ENCODE assay signal across 8 mouse cellular contexts in genomic region chrX:6399626-6400397, GRCm38 (mm10). TPM values are rescaled to one million over a fixed set of nuclear protein-coding genes. Genes with fewer than 3 reads are reported as not detected.
A peak's percentile ranks its signal among the peaks of the same experiment; 100 is the strongest.
DNase-seq lines count a peak whose midpoint lies in the region; ATAC-seq and TF ChIP-seq lines count a peak whose summit lies in the region.

Gene Shroom4, plus strand, starts transcription at chrX:6399854.

- DNase-seq in ES-E14 (ENCODE audit: low read depth, low spot score): peak; percentile 56
- DNase-seq in cerebellum, adult 11 months: peak; percentile 8
- DNase-seq in heart, postnatal 14 days: peak; percentile 48 to 73
- DNase-seq in kidney, postnatal 4 days: peak; percentile 82 to 83
- DNase-seq in urinary bladder, postnatal 25 days (ENCODE audit: low spot score): peak; percentile 24

- peaks cover 0 to 3% of the 10 kb centered on the region in 2 experiments; a peak in 1 of 4 replicates for H3K4me1 ChIP-seq in ES-E14 (ENCODE audit: control insufficient read depth in 2 of 2, insufficient read depth in 2 of 2, low read length in 2 of 2, poor library complexity in 1 of 2)
- H3K4me1 ChIP-seq in forebrain, embryonic 15.5 days: no peaks in the 10 kb centered on the region; the same call in 1 of the 2 replicates
- H3K4me1 ChIP-seq in liver, embryonic 16.5 days (ENCODE audit: control insufficient read depth, low read depth, low read length): no peaks in the 10 kb centered on the region
- peaks cover 4% of the 10 kb centered on the region; the same call in 1 of the 2 replicates for H3K4me1 ChIP-seq in neural tube, embryonic 15.5 days

- in situ Hi-C loops in ES-E14 (cut with MboI; ENCODE audit: low sequenced_read_pairs in 2 of 2, unreplicated experiment in 2 of 2): no loop called here

- peak within 1 kb of the TSS; percentile 71 for H3K4me2 ChIP-seq in forebrain, embryonic 15.5 days (replicated peaks)
- peak within 1 kb of the TSS; percentile 62 for H3K4me2 ChIP-seq in liver, embryonic 16.5 days (ENCODE audit: low read depth, low read length)
- peak within 1 kb of the TSS; percentile 71 for H3K4me2 ChIP-seq in neural tube, embryonic 15.5 days

- peak within 1 kb of the TSS; percentile 78 to 88 for H3K4me3 ChIP-seq in ES-E14 (ENCODE audit: insufficient read depth in 1 of 2, low read depth in 1 of 2, low read length in 2 of 2, poor library complexity in 1 of 2, severe bottlenecking in 1 of 2)
- H3K4me3 ChIP-seq in forebrain, embryonic 15.5 days: peak within 1 kb of the TSS; percentile 67
- peak within 1 kb of the TSS; percentile 49 for H3K4me3 ChIP-seq in liver, embryonic 16.5 days (ENCODE audit: low read depth, low read length)
- peak within 1 kb of the TSS; percentile 59 for H3K4me3 ChIP-seq in neural tube, embryonic 15.5 days (replicated peaks)

- H3K9me3 ChIP-seq in ES-E14 (ENCODE audit: control insufficient read depth, insufficient read depth, low read depth, low read length): no peaks in the 10 kb centered on the region
- no peaks in the 10 kb centered on the region for H3K9me3 ChIP-seq in forebrain, embryonic 15.5 days
- H3K9me3 ChIP-seq in liver, embryonic 16.5 days (replicated peaks; ENCODE audit: control insufficient read depth, low read length): no peaks in the 10 kb centered on the region
- no peaks in the 10 kb centered on the region for H3K9me3 ChIP-seq in neural tube, embryonic 15.5 days (replicated peaks)

- ATAC-seq in forebrain, embryonic 15.5 days (replicated peaks): peak; percentile 97
- ATAC-seq in liver, embryonic 16.5 days (ENCODE audit: low read depth): peak; percentile 64
- ATAC-seq in neural tube, embryonic 15.5 days (ENCODE audit: low FRiP score): peak; percentile 96

- WGBS in forebrain, embryonic 15.5 days: 12% methylated on average over 53 of the region's 55 CpGs
- 11% methylated on average over 45 of the region's 55 CpGs for WGBS in liver, embryonic 16.5 days (ENCODE audit: insufficient replicate concordance)
- 21% methylated on average over 49 of the region's 55 CpGs for WGBS in neural tube, embryonic 15.5 days

- peak within 1 kb of the TSS; percentile 70 for H3K9ac ChIP-seq in ES-E14 (ENCODE audit: insufficient read depth, low read depth, low read length, poor library complexity, severe bottlenecking)
- peak within 1 kb of the TSS; percentile 55 for H3K9ac ChIP-seq in forebrain, embryonic 15.5 days (replicated peaks)
- H3K9ac ChIP-seq in liver, embryonic 16.5 days (ENCODE audit: low read depth, low read length): 0 out of 2 replicates have a peak within 1 kb of the TSS, but pooled peaks have one; percentile 12
- peak within 1 kb of the TSS; percentile 46 for H3K9ac ChIP-seq in neural tube, embryonic 15.5 days (replicated peaks)

- peak within 1 kb of the TSS; percentile 39; the same call in 1 of the 2 replicates for H3K27ac ChIP-seq in ES-E14 (ENCODE audit: insufficient read depth, low read depth, low read length, poor library complexity, severe bottlenecking)
- H3K27ac ChIP-seq in forebrain, embryonic 15.5 days (replicated peaks): peak within 1 kb of the TSS; percentile 75
- no peak within 1 kb of the TSS for H3K27ac ChIP-seq in liver, embryonic 16.5 days (ENCODE audit: low read length)
- peak within 1 kb of the TSS; percentile 68 for H3K27ac ChIP-seq in neural tube, embryonic 15.5 days (replicated peaks)

- H3K36me3 ChIP-seq in ES-E14 (ENCODE audit: control insufficient read depth, insufficient read depth, low read length, poor library complexity, severe bottlenecking): no peaks in the 10 kb centered on the region
- H3K36me3 ChIP-seq in forebrain, embryonic 15.5 days: no peaks in the 10 kb centered on the region
- H3K36me3 ChIP-seq in liver, embryonic 16.5 days (ENCODE audit: control insufficient read depth, insufficient read depth): no peaks in the 10 kb centered on the region
- H3K36me3 ChIP-seq in neural tube, embryonic 15.5 days: no peaks in the 10 kb centered on the region

- H3K27me3 ChIP-seq in forebrain, embryonic 15.5 days: no peaks in the 10 kb centered on the region
- peaks cover 20% of the 10 kb centered on the region for H3K27me3 ChIP-seq in liver, embryonic 16.5 days (ENCODE audit: control insufficient read depth, insufficient read depth, low read depth, low read length)
- H3K27me3 ChIP-seq in neural tube, embryonic 15.5 days (replicated peaks): no peaks in the 10 kb centered on the region

- intact Hi-C loops in heart, postnatal 14 days (cut with DNase I): loop anchor here (5.0 kb wide), 1 partner anchor 77 kb away; no protein-coding TSS in a partner anchor

TF ChIP-seq in ES-E14, 5 proteins besides CTCF, POLR2A, EP300 and RAD21:
- TF ChIP-seq ZNF384 (IDR thresholded peaks at IDR 0.05; ENCODE audit: low read depth, low read length): no peak
- TF ChIP-seq MAFK (IDR thresholded peaks at IDR 0.05; ENCODE audit: insufficient read depth, low read depth, low read length): no peak
- no peak for TF ChIP-seq ZC3H11A (IDR thresholded peaks at IDR 0.05; ENCODE audit: borderline replicate concordance, low read depth, low read length)
- no peak for TF ChIP-seq CHD2 (IDR thresholded peaks at IDR 0.05; ENCODE audit: low read depth, low read length)
- TF ChIP-seq HCFC1 (IDR thresholded peaks at IDR 0.05; ENCODE audit: borderline replicate concordance, insufficient read depth, low read length): no peak
TF ChIP-seq in ES-E14: peak in this region for 0.

RNA-seq across cellular contexts. Expression of gene Shroom4, which starts in this region (rescaled TPM):
- 8.0 and 12.7 TPM in 2 replicates for total RNA-seq in ES-E14 (2012; rRNA removed)
- 1.3 and 1.6 TPM in 2 replicates for polyA plus RNA-seq in forebrain, embryonic 15.5 days (2015; fragmentation: Nextera tagmentation; extraction: Ambion mirVana)
- 10 to 100 TPM; 22.3 to 24.7 TPM for total RNA-seq in heart, postnatal 14 days (2021)
- polyA plus RNA-seq in liver, embryonic 16.5 days (2015; fragmentation: Nextera tagmentation; extraction: Ambion mirVana): 0.20 and 0.28 TPM in 2 replicates
- polyA plus RNA-seq in neural tube, embryonic 15.5 days (2015; fragmentation: Nextera tagmentation; extraction: Ambion mirVana): 1.4 and 1.5 TPM in 2 replicates

Comparison
In these comparisons a context has a peak if more than half of its experiments do, and no peak if none do; other contexts are left out.
1. Peak in ATAC-seq, H3K4me3 ChIP-seq, H3K9ac ChIP-seq and H3K4me2 ChIP-seq in liver, embryonic 16.5 days; RNA of the gene not detected or under 1 TPM.
2. DNase-seq: peak in every context shown above with its lines; median percentile 82 in kidney, postnatal 4 days; 60 in heart, postnatal 14 days; 56 in ES-E14; 24 in urinary bladder, postnatal 25 days; 8 in cerebellum, adult 11 months.
3. H3K9ac ChIP-seq: peak in every context shown above with its lines; median percentile 70 in ES-E14; 55 in forebrain, embryonic 15.5 days; 46 in neural tube, embryonic 15.5 days; 12 in liver, embryonic 16.5 days.